Mouse (Mus musculus): ENCODE measurements at regions not wholly inside any gene's neighbourhood (a gene's known extent, or its start where the extent isn't known, plus 50 kb on each side); places are given as distances from the start of the nearest gene placed in this dataset.

DNA sequence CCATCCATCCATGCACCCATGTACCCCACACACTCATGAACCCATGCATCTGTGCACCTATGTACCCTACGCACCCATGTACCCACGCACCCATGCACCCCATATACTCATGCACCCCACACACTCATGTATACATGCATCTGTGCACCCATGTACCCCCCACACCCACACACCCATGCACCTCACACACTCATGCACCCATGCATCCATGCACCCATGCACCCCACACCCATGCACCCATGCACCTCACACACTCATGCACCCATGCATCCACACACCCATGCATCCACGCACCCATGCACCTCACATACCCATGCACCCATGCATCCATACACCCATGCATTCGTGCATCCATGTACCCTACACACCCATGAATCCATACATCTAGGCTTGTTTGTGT lies 63.6 kb downstream of the 4930564D02Rik start:
- no peak for DNase-seq (ENCODE audit: low read depth, low spot score)

DNA sequence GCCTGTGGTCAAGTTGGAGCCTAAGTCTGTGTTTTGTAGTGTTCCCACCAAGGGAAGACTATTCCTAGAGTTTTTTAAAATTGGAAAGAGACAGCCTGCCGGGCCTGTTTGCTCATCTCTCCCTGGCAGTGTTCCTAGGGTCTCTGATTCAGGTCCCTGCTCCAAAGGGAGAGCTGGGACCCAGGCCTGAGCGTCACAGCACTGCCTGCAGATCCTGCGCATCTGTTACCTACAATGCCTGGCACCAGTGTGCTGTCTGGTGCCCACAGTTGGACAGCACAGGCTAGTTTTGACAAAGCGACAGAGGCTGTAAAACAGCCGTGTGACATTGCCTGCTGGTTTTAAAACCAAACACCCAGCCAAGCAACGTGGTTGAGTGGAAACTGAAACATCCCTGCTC lies 64.4 kb downstream of the 4930564D02Rik start:
- DNase-seq (ENCODE audit: low read depth, low spot score), result no peak

DNA sequence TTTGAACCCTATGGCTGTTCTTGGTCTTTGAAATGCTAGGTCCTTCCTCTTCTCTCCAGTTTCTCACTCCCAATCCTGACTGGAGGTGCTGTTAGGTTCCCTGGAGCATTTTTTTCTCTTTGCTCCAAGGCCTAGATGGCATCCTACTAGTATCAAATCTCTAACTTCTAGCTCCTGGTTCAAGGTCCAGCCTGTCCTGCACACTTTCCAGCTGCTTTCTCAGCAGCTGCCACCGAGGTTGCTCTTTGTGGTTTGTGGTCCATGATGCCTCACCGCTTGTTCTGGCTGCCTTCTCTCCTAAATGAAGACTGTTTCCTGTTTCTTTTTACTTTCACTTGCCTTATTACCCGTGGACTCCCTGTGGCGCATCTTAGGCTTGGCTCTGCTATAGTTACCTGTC lies 66.4 kb downstream of the 4930564D02Rik start:
- no peak for DNase-seq (ENCODE audit: low read depth, low spot score)

DNA sequence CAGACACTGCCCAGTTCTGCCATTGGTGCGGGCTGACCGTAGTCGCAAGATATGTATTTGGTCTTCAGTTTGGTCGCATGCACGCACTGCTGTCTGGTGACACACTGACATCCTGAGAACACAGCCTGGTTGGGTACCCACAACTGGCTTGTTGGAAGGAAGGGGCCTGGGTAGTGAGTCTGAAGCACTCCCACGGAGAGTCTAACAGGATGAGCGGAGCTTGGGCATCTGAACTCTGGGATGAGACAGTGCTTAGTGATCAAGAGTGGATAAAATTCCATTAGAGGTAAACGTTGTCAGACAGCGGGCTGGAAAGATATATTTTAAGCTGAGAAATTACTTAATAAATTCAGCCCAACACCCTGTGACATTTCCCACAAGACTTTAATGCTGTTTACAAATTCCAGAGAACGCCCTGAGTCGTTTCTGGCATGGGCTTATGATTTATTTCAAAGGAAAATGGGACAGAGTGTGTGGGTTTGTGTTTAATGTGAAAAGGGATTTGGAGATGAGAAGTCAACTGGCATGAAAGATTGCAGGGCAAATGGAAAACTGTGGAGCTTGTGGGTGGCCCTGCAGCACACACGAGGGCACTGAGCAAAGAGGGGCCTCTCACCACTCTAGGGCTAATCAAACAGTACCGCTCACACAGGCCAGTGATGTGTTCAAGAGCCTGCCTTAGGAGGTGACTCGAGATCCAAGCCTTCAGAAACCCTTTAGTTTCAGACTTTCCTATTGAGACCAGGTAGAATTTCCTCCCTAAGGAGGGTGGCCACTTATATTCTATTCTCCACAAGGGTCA lies 74.7 kb downstream of the 4930564D02Rik start:
- DNase-seq (ENCODE audit: low read depth, low spot score), result no peak

DNA sequence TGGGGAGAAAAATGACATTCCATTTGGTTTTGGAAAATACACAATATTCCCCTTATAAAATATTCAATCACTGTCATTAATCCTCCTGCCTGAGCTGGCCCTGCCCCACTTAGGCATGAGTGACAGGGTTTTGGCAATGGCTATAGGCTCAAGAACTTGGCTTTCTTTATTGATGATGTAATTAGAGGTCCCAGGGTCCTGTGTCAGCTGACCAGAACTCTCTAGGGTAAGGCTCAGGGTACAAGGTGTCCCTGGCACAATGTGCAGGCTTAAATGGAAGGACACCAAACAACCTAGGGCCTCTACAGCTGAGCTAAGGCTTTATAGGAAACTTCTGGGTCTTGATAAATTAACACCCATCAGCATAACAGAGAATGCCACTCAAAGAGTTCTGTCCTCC lies 76.0 kb downstream of the 4930564D02Rik start:
- DNase-seq (ENCODE audit: low read depth, low spot score), result no peak

DNA sequence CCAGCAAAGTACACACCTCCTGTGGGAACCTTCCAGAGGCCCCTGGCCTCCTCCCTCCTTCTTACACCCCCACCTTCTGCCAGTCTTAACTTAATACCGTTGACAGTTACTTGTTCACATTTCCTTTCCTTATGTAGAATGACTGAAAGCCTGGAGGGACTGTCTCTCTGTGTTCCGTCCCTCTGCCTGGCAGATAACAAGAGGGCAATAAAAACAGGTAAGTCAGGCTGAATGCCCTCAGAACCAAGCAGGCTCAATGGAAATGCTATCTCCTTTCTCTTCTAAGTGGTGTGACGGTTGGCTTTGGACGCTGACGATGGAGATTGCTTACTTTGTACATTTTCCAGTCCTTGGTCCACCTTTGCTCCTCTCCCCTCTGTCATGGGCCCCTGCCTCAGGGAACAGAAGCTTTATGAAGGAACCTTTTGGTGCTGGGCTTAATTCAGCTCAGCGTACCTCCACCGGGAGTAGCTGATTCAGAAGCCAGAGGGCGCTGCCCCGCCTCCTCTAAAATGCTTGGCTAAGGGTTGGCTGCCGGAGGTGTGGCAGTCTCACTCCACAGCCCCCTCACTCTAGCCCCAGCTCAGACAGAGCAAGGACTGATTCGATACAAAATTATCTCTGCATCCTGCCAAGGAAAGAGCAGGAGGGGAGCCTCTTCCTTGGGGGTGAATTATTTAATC lies 85.0 kb downstream of the 4930564D02Rik start:
- DNase-seq (ENCODE audit: low read depth, low spot score), result no peak

DNA sequence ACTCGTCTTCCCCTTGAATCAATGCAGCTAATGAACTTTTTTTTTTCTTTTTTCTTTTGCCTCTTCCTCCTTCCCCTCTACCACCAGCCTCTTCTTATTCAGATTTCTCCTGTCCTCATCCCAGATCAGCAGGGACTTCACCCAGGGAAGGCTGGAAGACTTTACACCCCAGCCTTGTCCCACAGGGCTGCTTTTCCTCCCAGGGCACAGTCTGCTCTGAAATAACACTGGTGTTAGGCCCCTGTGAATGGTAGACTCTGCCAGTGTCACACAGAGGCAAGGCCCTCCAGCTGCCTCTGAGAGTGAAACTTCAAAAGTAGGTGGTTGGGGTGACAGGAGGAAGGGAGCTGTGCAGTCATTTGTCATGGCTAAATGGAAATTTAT lies 85.5 kb downstream of the 4930564D02Rik start:
- DNase-seq (ENCODE audit: low read depth, low spot score), result no peak

DNA sequence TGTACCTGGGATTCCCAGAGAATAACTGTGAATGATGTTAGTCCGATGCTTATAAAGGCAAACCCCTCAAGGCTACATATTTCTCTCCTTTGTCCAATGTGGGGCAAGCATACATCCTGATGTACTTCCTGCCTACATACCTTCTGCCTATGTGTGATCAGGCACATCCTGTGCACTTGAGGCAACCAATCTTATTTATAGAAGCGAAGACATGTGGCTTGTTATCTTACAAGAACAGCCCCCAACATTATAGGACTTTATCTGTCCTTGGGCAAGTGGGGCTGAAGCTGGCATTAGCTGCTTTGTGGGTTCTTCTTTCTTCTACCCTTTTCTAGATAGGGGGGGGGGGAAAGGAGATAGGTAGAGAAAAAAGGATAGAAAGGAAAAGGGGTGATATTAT lies 91.7 kb downstream of the 4930564D02Rik start:
- DNase-seq (ENCODE audit: low read depth, low spot score), result peak; percentile 27

DNA sequence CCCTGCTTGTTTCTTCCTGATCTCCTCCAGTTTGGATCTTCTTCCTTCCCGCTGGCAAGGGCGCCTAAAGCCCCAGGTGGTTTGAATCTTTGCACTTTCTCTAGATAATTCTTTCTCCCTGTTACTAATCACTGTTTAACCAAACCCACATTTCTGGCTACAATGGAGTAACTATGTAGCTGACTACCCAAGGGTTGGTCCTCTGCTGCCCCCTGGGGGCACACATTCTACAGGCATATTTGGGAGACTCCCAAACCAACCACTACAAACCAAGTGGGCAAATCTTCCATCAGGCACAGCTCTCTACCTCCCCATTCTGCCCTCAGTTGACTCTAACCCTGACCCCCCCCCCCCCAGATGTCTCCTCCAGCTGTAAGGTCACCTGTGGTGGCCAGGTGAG lies 98.7 kb downstream of the 4930564D02Rik start:
- peak; percentile 19 for DNase-seq (ENCODE audit: low read depth, low spot score)

DNA sequence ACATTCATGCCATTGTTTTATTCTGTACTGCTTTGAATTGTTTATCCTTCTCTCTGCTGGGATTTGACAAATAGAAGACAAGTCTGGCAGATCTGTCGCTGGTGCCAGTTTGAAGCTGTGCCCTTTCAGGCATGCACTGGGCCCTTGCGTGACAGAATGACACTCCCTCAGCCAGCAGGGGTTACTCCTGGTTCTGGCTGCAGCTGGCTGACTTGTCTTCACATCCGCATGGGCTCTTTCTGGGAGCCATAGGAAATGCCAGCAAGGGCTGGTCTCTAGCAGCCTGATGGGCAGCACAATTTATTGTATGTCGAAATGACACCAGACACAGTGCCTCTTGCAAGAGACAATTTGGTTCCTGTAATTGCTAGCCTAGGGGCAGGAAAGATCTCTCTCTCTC lies 102.5 kb downstream of the 4930564D02Rik start:
- no peak for DNase-seq (ENCODE audit: low read depth, low spot score)

DNA sequence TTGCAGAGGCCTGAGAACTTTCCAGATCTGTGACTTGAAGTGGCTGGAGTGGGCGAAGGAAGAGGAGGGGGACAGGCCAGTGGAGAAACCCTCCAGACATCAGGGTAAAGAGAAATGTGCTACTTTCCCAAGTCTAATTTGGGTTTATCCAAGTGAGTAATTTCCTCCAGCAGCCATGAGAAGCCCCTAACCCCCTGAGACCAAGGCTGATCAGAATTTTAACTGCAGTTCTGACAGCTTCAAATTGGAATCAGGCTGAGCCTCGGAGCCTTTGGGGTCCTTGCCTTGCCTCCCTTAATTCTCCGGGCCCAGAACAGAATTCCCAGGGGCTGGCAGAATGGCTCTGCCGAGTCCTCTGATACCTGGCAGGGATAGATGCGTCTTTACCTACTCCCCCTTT lies 104.9 kb downstream of the 4930564D02Rik start:
- no peak for DNase-seq (ENCODE audit: low read depth, low spot score)

DNA sequence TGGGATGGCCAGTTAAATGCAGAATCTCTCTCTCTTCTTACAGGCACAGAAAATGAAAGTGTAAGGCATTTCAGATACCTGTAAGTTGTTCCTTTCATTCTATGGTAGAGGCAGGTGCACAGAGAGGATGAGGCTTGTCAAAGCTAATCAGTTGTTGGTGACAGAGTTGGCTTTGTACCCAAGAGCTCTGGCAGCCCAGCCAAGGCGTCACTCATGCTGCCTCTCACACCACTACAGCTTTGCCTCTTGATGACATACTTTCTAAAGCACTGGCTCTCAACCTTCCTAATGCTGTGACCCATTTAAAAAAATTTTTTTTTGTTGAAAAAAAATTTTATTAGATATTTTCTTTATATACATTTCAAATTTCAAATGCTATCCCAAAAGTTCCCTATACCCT lies 105.4 kb downstream of the 4930564D02Rik start:
- no peak for DNase-seq (ENCODE audit: low read depth, low spot score)

DNA sequence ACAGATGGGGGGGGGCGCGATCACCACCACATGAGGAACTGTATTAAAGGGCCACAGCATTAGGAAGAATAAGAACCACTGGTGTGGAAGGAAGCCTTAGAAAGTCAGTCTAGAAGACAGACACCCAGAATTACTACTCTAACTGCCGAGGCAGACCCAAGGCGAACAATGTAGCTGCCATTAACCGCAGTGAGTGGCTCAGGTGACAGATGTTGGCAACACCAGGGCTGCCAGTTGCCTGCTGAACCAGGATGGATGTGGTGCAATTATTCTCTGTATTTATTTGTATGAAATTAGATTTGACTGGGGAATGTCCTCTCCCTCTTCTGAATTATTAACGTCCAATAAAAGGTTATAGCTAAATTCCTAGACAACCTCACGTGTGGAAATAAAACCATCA lies 124.7 kb downstream of the 4930564D02Rik start:
- DNase-seq (ENCODE audit: low read depth, low spot score), result no peak

DNA sequence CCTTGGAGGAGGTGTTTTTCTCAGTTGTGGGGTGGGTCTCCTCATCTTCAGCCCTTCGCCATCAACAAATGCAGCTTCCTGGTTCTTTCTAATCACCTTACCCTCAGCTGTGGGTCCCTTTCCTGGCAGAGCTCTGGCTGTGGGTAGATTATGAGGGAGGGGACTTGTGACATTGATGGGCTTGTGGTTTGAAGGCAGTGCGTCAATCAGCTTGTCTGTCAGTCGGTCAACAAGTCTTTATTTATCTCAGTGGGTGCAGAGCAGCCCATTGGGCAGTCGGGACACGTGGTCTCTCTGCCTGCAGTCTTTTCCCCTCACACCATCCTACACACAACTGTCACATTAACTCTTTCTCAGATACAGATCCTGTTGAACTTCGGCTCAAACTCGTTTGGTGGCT lies 125.2 kb downstream of the 4930564D02Rik start:
- DNase-seq (ENCODE audit: low read depth, low spot score), result no peak

DNA sequence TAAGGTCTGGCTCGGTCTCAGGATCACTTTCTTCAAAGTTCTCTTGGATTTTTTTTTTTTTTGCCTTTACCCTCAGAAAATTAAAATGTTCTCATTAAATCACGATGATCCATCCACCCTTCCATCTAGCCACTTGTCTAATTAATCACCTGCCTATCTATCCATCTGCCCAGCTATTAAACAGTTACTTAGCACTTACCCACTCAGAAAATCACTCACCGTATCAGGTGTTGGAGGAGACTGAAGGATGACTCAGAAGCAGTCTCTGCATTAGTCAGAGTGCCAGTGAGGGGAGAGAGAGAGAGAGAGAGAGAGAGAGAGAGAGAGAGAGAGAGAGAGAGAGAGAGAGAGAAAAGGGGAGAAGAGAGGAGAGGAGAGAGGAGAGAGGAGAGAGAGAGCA lies 134.1 kb downstream of the 4930564D02Rik start:
- no peak for DNase-seq (ENCODE audit: low read depth, low spot score)

DNA sequence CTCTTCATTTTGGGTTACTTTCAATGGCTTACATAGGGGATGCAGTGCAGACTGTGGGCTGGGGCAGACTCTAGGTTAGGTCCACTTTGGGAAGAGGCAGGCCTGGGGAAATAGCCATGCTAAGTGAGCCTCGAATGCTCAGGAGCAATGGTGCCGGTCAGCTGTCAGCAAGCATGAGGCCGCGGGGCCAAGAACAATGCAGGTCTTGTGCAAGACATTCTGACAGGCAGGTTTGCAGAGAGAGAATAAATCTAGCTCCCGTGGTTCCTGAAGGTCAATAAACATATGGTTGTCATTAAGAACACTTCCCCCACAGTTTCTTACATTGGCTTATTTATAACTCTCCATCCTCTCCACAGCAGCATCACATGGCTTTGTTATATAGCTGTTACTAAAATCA lies 142.5 kb downstream of the 4930564D02Rik start:
- DNase-seq (ENCODE audit: low read depth, low spot score), result no peak

DNA sequence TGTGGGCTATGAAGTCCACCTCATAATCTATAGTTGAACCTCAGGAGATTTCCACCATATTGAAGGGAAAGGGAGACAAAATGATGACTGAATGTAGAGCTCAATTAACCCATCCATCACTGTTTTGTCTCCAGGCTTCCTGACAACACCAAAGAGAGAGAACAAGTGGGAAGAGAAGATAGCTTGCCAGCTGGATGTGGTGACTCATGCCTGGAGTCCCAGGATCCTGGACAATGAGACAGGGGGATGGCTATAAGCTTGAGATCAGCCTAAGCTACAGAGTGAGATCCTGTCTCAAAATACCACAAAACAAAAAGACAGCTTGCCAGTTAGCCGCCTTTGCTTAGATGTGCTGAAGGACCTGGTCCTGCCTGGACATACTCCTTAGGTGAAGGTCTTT lies 144.4 kb downstream of the 4930564D02Rik start:
- DNase-seq (ENCODE audit: low read depth, low spot score), result no peak

DNA sequence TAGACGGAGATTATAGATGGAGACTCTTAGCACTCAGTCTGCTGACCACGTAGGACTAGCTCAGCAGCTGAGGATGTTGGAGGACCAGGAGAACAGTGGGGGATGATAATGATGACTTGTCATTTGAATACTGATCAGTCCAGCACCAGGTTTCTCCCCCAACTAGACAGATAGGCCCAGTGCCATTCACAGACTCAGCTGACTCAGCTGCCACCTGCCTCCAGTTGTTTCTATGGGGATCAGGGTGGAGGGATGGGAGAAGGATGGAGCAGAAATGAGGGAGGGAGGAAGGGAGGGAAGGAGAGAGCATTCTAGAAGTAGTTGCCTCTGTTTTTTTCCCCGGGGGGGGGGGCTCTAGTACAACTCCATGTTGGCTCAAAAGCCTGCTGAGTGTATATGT lies 145.1 kb downstream of the 4930564D02Rik start:
- DNase-seq (ENCODE audit: low read depth, low spot score), result no peak

DNA sequence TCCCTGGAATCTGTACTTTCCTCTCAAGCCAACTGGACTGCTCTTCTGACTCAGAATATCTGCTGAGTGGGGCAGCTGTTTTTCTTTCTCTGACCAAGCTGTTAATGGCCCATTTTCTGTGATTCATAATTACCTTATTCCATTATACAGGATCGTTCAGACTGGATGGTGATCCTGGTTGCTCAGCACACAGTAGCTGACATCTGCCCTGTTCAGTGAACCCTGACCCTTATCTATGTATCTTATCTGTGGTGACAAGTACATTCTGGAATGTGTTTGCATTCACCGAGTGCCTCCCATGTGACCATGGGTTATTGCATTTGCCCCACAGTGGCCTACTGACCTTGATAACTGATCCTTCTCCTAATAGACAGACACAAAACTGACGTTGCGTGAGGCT lies 148.2 kb downstream of the 4930564D02Rik start:
- no peak for DNase-seq (ENCODE audit: low read depth, low spot score)

DNA sequence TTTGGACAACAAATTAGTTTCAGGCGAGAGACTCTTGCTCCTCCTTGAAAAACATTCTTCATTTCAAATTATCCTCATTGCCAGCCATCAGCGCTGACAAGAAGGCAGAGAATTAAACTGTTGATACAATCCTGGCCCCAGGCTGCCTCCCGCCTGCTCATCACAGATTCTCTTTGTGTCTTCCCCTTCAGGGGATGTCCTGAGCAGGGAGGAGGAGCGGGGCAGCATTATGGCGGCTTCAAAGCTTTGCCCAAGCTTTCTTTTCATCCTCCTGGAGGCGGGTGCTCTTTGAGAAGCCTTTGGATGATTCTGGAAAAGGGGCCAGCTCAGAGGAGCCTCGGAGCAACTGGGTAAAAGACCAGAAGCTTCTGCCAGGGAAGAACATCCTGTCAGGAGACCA lies 149.1 kb downstream of the 4930564D02Rik start:
- no peak for DNase-seq (ENCODE audit: low read depth, low spot score)

DNA sequence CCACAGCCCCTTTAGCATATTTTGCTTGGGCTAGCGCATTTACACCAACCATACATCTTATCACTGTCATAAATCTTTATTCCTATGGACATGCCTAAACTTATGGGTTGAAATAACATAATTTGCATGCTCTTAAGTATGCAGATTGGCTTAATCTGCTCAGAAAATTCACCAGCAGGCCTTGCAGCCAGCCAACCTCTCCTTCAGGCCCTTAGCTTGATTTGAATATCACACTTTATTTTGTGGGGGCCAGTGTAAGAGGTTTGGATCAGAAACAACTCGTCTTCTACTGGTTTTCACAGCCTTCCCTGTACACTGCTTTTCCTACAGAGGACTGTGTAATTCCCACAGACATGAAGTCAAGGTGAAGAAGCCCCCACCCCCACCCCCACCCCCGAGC lies 153.0 kb downstream of the 4930564D02Rik start:
- no peak for DNase-seq (ENCODE audit: low read depth, low spot score)

DNA sequence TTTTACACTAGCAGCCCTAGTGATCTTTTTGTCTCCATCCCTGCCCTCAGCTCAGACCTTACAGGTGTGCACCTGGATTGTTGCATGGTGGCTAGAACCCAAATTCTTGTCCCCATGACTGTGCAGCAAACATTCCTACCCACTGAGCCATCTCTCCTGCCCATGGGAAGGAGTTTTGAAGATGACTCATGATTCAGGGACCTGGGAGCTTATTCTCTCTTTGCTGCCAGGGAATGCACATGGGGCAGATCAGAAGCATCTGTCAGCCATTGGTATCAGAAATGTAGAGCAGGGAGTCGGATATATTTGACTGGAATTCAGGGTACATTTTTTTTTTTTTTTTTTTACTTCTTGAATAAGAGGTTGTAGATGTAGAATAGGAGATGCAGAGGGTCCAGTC lies 154.0 kb downstream of the 4930564D02Rik start:
- DNase-seq (ENCODE audit: low read depth, low spot score), result no peak

DNA sequence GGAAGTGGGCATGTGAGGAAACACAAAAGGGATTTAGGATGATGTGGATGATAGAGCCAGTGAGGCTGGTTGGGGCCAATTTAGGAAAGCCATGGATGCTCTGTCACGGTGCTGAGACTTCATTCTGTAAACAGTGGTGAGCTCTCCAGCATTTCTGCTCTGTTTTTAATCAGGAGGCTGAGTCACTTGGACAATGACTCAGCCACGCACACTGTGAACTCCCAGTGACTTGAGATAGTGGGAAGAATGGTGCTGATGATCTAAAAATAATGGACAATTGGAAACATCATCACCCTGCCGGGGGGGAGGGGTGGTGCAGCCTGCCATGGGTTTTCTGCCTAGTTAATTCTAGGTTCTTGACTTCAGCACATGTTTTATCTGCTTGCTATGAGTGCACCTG lies 156.3 kb downstream of the 4930564D02Rik start:
- DNase-seq (ENCODE audit: low read depth, low spot score), result no peak
